Mouse (Mus musculus): ENCODE data around the gene Olig2. TPM values are rescaled to one million over a fixed set of nuclear protein-coding genes. Genes with fewer than 3 reads are reported as not detected.

The Olig2 gene
- not detected in 2 replicates for polyA plus RNA-seq (2015; fragmentation: Nextera tagmentation; extraction: Ambion mirVana)

DNA sequence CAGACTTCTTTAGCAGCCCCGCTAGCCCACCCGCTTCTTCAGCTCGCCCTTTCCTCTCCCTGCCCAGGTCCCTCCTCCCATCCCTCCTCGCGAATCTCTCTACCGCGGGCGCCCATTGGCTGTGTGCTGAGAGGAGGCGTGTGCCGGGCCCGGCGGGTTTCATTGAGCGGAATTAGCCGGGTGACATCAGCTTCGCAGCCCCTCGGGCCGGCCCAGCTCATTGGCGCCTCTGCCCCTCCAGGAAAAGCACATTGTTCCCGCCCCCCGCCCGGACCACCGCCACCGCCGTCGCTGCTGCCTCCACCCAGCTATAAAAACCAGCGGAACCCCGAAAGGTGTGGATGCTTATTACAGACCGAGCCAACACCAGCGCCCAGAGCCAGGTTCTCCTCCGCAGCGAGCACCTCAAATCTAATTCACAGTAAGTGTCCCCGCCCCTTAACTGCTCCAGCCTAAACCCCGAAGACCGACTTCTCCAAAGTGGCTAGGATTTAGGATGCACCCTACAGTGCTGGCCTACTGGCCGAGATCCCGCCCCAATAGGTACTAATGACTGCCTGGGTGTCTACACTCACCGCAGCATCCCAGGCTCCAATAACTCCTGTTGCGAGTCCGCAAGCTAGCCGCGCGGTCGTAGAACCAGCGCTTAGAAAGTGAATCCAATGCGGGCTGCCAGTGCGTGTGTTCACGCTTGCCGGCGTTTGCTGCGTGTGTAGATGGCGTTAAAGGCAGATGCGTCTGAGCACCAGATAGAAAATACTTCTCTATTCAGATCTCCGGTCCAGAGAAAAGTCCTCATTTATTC is at the start of gene Olig2:
Gene Olig2 (plus strand): TSS at position 225 of the 805 bp plus-strand sequence.
- no peaks in the 10 kb centered on the region for H3K36me3 ChIP-seq
- no peak for ATAC-seq (ENCODE audit: low read depth)
- peak within 1 kb of the TSS; percentile 19; the same call in 1 of the 2 replicates for H3K4me3 ChIP-seq (replicated peaks)
- H3K27ac ChIP-seq, result no peak within 1 kb of the TSS
- DNase-seq, result no peak
- WGBS (ENCODE audit: insufficient replicate concordance), result 2% methylated on average over 53 of the region's 53 CpGs
- H3K9me3 ChIP-seq (replicated peaks), result no peaks in the 10 kb centered on the region
- no peak within 1 kb of the TSS for H3K9ac ChIP-seq
- H3K27me3 ChIP-seq, result peaks cover 100% of the 10 kb centered on the region
- no peaks in the 10 kb centered on the region; the same call in 1 of the 2 replicates for H3K4me1 ChIP-seq (replicated peaks)
- H3K4me2 ChIP-seq, result peak within 1 kb of the TSS; percentile 26

DNA sequence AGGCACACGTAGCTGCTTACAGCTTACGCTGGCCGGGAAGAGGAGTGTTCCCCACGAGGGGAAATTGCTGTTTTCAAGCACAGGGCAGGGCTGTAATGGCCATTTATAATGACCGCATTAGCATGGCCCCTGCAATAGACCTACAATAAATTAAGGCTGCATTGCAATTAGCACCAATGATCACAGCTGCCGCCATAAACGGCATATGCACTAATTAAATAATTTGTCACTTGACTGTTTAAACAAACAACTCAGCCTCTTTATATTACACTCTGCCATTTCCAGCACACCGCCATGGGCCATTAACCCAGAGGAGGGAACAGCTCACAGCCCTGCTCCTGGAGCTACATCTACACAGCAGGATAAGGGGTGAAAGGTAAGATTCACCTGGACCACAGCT is 49.4 kb upstream of the Olig2 start:
- no peak overlapping the region for H3K4me3 ChIP-seq (replicated peaks)
- no peaks in the 10 kb centered on the region for H3K9me3 ChIP-seq (replicated peaks)
- H3K9ac ChIP-seq, result no peak overlapping the region
- no peaks in the 10 kb centered on the region for H3K36me3 ChIP-seq
- no peaks in the 10 kb centered on the region for H3K4me1 ChIP-seq (replicated peaks)
- ATAC-seq (ENCODE audit: low read depth) (no peak), DNase-seq (no peak)
- no peak overlapping the region for H3K27ac ChIP-seq
- 47% methylated on average over 8 of the region's 8 CpGs for WGBS (ENCODE audit: insufficient replicate concordance)
- H3K4me2 ChIP-seq, result no peak overlapping the region
- peaks cover 7% of the 10 kb centered on the region; the same call in 1 of the 2 replicates for H3K27me3 ChIP-seq

DNA sequence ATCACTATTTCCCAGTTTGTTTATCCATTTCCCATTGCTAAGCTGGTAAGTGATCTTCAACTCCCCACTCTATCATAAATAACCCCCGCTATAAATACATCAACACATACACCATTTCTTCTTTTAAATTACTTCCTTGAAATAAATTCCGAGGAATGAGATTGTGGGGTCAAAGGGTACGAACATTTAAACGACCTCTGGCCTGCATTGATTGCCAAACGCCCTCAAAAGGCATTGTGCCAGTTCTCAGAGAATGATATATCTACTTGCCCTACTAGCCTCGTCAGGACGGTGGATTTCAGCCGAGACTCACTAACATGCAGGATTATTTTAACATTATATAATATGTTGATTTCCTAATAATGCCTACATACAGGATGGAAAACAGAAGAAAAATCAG is 38.2 kb upstream of the Olig2 start:
- no peak overlapping the region for H3K27ac ChIP-seq
- no peaks in the 10 kb centered on the region for H3K4me1 ChIP-seq (replicated peaks)
- H3K4me2 ChIP-seq, result no peak overlapping the region
- no peak overlapping the region for H3K9ac ChIP-seq
- DNase-seq (no peak), ATAC-seq (ENCODE audit: low read depth) (no peak)
- no peaks in the 10 kb centered on the region for H3K9me3 ChIP-seq (replicated peaks)
- H3K27me3 ChIP-seq, result no peaks in the 10 kb centered on the region
- H3K4me3 ChIP-seq (replicated peaks), result no peak overlapping the region
- H3K36me3 ChIP-seq, result no peaks in the 10 kb centered on the region
- WGBS (ENCODE audit: insufficient replicate concordance), result 58% methylated on average over 8 of the region's 8 CpGs

DNA sequence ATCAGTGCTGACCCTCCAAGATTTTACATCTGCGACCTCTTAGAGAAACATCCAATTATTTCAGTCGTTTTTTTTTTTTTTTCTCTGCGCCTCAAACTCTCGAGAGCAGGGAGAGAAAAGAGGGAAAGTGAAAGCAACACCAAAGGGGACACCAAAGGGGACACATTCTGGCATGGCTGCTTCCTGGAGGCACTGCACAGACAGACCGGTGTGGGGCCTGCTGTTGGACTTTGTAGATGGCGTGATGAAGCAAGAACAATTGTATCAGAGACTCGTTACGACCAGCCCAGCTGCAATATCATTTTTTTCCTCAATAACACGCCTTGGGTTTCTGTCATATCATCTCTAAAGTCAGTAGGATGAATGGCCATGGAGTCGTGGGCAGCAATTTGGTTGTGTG is 37.6 kb upstream of the Olig2 start:
- Histone ChIP-seq H3K27ac (no peak overlapping the region), H3K4me3 (replicated peaks) (no peak overlapping the region), H3K36me3 (no peaks in the 10 kb centered on the region), H3K4me2 (no peak overlapping the region), H3K9ac (no peak overlapping the region), H3K9me3 (replicated peaks) (no peaks in the 10 kb centered on the region), H3K27me3 (no peaks in the 10 kb centered on the region), H3K4me1 (replicated peaks) (no peaks in the 10 kb centered on the region)
- 60% methylated on average over 10 of the region's 10 CpGs for WGBS (ENCODE audit: insufficient replicate concordance)
- no peak for DNase-seq
- ATAC-seq (ENCODE audit: low read depth), result no peak

DNA sequence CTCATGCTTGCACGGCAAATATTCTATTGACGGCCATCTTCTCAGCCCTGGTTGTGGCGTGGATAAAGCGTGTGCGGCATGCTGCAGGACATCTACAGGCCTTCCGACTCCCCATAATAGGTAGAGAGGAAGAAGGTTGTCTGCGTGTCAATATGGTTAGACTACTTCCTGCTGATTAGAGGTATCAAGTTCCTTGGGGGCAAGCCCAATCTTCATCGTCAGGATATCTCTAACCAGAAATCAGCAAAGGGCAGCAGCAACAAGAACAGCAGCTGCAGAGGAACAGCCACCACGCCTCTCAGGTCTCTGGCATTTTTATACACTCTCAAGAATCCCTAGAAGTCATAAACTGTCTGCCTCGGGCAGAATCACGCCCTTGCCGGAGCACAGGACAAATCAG is 37.0 kb upstream of the Olig2 start:
- WGBS (ENCODE audit: insufficient replicate concordance), result 47% methylated on average over 12 of the region's 12 CpGs
- no peaks in the 10 kb centered on the region for H3K27me3 ChIP-seq
- no peak overlapping the region for H3K27ac ChIP-seq

DNA sequence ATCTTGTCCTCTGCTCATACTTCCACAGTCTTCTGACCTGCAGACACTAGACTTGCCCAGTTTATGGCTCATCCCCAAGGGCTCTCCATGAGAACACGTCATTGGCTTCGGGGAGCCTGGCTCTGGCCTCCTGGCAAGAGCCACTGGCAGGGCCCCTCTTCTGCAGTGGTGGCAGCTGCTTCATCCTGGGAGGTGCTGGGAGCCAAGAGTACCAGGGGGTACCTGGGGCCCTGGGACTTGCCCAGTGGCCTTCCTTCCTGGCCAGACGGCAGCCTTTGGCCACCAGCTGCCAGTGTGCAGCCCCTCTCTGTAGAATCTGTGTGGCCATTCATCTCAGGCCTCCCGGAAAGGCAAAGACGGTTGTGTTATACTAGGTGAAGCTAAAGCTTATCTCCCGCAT is 34.0 kb upstream of the Olig2 start:
- no peak overlapping the region for H3K4me3 ChIP-seq (replicated peaks)
- 59% methylated on average over 6 of the region's 6 CpGs for WGBS (ENCODE audit: insufficient replicate concordance)
- no peak overlapping the region for H3K9ac ChIP-seq
- H3K4me1 ChIP-seq (replicated peaks), result no peaks in the 10 kb centered on the region
- H3K36me3 ChIP-seq, result no peaks in the 10 kb centered on the region
- no peaks in the 10 kb centered on the region for H3K27me3 ChIP-seq
- H3K27ac ChIP-seq, result no peak overlapping the region
- no peak overlapping the region for H3K4me2 ChIP-seq
- no peaks in the 10 kb centered on the region for H3K9me3 ChIP-seq (replicated peaks)
- no peak for DNase-seq
- ATAC-seq (ENCODE audit: low read depth), result no peak

More for the DNA sequence above, 37.0 kb upstream of the Olig2 start:
- Histone ChIP-seq H3K36me3 (no peaks in the 10 kb centered on the region), H3K4me1 (replicated peaks) (no peaks in the 10 kb centered on the region), H3K9ac (no peak overlapping the region), H3K4me3 (replicated peaks) (no peak overlapping the region), H3K4me2 (no peak overlapping the region), H3K9me3 (replicated peaks) (no peaks in the 10 kb centered on the region)
- ATAC-seq (ENCODE audit: low read depth) (no peak), DNase-seq (no peak)

DNA sequence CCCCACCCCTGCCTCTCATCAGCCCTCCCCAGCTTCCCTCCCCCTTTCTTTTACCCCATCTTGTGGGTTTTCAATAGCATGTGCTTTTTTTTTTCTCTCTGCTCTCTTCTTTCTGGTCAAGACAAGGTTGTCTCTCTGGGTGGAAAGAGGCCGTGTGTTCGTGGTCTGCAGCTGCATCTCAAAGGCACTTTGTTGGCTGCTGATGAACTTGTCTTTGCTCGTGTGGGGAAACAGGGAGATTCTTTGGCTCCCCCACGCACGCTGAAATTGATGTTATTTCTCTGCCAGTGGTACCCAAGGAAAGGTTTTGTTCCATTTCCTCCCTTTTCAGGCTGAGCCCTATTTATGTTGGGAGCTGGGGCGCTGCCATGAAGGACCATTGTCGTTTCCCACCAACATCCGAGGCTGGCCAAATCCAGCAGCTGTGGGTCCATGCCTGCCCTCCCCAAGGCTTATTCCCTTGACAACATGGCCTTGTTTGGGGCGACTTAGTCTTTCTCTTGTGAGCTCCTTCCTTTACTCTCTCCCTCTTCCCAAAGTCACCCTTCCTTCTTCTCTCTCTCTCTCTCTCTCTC is 33.5 kb upstream of the Olig2 start:
- H3K27me3 ChIP-seq, result no peaks in the 10 kb centered on the region
- no peak overlapping the region for H3K4me3 ChIP-seq (replicated peaks)
- no peak for DNase-seq
- no peaks in the 10 kb centered on the region for H3K36me3 ChIP-seq
- ATAC-seq (ENCODE audit: low read depth), result no peak
- no peak overlapping the region for H3K9ac ChIP-seq
- no peaks in the 10 kb centered on the region for H3K4me1 ChIP-seq (replicated peaks)
- 57% methylated on average over 9 of the region's 9 CpGs for WGBS (ENCODE audit: insufficient replicate concordance)
- H3K4me2 ChIP-seq, result no peak overlapping the region
- no peaks in the 10 kb centered on the region for H3K9me3 ChIP-seq (replicated peaks)
- H3K27ac ChIP-seq, result no peak overlapping the region

DNA sequence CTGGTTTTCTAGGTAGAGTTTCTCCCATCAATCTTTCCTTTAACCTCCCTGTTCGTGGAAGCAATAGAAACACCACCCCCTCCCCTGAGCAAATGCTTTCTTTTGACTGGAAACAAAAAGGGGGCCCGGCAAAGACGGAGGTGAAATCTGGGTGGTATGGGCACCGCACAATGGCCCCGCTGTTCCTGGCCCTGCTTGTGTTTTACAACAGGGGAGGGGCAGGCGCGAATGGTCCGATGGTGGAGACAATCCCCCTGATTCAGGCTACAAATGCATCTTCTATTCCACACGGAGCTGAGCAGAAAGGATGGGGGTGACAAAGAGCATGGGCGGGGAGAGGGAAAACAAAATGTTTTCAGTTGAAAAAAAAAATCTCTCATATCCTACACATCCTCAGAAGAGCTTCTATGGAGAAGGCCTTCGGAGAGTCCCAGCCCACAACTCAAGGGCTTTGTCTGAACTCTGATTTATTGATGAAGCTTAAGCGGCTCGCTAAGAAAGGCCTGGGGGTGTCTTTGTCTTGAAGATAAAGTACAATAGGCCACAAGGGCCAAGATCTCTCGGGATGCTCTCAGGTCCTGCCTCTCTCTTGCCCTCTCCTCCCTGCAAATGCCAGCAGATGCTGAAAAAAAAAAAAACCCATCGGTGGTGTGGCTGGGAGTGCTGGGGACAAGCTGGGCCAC is 32.4 kb upstream of the Olig2 start:
- DNase-seq (no peak), ATAC-seq (ENCODE audit: low read depth) (no peak)
- H3K27ac ChIP-seq, result no peak overlapping the region
- no peaks in the 10 kb centered on the region for H3K36me3 ChIP-seq
- no peak overlapping the region for H3K4me2 ChIP-seq
- H3K4me3 ChIP-seq (replicated peaks), result no peak overlapping the region
- no peaks in the 10 kb centered on the region for H3K4me1 ChIP-seq (replicated peaks)
- H3K9me3 ChIP-seq (replicated peaks), result no peaks in the 10 kb centered on the region
- H3K27me3 ChIP-seq, result no peaks in the 10 kb centered on the region
- no peak overlapping the region for H3K9ac ChIP-seq
- WGBS (ENCODE audit: insufficient replicate concordance), result 59% methylated on average over 15 of the region's 15 CpGs

DNA sequence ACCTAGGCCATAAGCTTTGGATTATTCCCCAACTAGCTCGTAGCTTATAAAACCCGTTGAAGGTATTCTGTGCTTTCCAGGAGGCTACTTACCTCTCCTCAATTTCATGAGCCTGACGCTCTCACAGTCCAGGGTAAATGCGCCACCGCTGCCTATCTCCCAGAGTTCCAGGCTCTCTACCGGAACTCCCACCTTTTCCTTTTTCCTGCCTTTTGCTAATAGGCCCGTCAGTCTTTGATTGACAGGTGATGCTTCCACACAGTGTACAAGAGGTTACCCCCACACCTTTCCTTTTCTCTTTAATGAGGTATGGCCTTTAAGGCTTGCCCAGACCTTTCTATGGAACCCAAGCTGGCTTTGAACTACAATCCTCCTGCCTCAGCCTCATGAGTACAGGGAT is 25.4 kb upstream of the Olig2 start:
- ATAC-seq (ENCODE audit: low read depth) (no peak), DNase-seq (no peak)
- H3K4me2 ChIP-seq, result no peak overlapping the region
- H3K27ac ChIP-seq, result no peak overlapping the region
- no peaks in the 10 kb centered on the region for H3K27me3 ChIP-seq
- no peak overlapping the region for H3K9ac ChIP-seq
- H3K9me3 ChIP-seq (replicated peaks), result no peaks in the 10 kb centered on the region
- no peak overlapping the region for H3K4me3 ChIP-seq (replicated peaks)
- H3K36me3 ChIP-seq, result no peaks in the 10 kb centered on the region
- WGBS (ENCODE audit: insufficient replicate concordance), result 69% methylated on average over 7 of the region's 7 CpGs
- H3K4me1 ChIP-seq (replicated peaks), result no peaks in the 10 kb centered on the region

DNA sequence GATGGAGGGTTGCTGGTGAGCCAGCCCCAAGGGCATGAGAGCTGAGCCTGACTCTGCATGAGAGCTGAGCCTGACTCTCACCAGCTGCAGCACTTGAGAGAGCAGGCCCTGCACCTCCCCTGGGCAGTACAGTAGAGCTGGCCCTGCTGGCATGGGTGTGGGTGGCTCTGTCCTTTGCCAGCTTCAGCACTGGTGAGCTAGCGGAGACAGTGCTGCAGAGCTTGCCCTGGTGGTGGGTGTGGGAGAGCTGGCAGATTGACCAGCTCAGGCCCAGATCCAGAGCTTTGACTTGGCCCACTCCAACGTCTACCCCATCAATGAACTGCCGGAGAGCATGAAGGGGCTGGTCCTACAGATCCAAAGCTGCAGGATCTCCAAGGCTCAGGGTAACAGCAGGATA is 22.3 kb upstream of the Olig2 start:
- Histone ChIP-seq H3K36me3 (no peaks in the 10 kb centered on the region), H3K27me3 (no peaks in the 10 kb centered on the region), H3K9ac (no peak overlapping the region), H3K4me3 (replicated peaks) (no peak overlapping the region), H3K4me2 (no peak overlapping the region), H3K27ac (no peak overlapping the region), H3K4me1 (replicated peaks) (no peaks in the 10 kb centered on the region), H3K9me3 (replicated peaks) (no peaks in the 10 kb centered on the region)
- WGBS (ENCODE audit: insufficient replicate concordance), result 71% methylated on average over 3 of the region's 3 CpGs
- ATAC-seq (ENCODE audit: low read depth), result no peak
- DNase-seq, result no peak

DNA sequence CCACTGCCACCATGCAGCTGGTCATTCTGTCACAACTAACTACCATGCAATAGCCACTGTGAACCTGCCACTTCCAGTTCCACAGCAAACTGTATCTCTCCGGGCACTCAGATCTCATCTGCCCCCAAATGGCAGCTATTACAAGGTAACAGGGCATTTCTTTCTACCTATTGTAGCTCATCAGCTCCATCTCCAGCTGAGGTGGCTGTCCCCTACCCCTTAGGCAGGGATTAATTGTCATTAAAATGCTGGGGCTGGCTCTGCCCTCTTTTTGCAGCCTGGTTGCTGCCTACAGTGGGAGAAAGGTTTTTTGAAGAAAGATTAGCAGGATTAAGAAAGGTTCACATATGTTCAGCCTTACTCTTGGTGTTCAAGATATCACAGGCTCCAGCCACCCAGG is 18.9 kb upstream of the Olig2 start:
- 66% methylated on average over 1 of the region's 1 CpGs for WGBS (ENCODE audit: insufficient replicate concordance)
- no peak for DNase-seq
- Histone ChIP-seq H3K4me1 (replicated peaks) (no peaks in the 10 kb centered on the region), H3K4me3 (replicated peaks) (no peak overlapping the region), H3K27ac (no peak overlapping the region), H3K36me3 (no peaks in the 10 kb centered on the region), H3K9ac (no peak overlapping the region), H3K27me3 (peaks cover 8% of the 10 kb centered on the region), H3K9me3 (replicated peaks) (no peaks in the 10 kb centered on the region), H3K4me2 (no peak overlapping the region)
- no peak for ATAC-seq (ENCODE audit: low read depth)
